ENCODE assay signal across 8 mouse cellular contexts in the genomic region with DNA sequence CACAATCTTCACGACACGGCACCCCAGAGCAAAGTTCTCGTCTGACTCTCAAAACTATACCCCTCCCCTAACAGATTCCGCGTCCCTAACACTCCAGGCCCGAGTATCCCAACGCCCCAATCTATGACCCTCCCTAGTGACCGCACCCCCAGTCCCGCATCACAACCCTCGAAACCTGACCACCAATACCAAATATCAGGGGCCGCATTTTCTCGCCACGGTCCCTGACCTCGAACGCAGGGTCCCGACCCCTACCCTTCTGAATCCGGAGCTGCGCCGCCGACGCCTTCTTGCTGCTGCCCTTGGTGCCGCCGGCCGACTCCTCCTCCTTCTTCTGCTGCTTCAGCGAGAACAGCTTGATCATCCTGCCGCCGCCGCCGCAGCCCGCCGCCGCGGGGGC. TPM values are rescaled to one million over a fixed set of nuclear protein-coding genes. Genes with fewer than 3 reads are reported as not detected.
A peak's percentile ranks its signal among the peaks of the same experiment; 100 is the strongest.
DNase-seq lines count a peak whose midpoint lies in the region; ATAC-seq and TF ChIP-seq lines count a peak whose summit lies in the region.

No protein-coding gene starts in this region.

- TF ChIP-seq CTCF in heart, adult 2 months (IDR thresholded peaks at IDR 0.05) = no peak
- TF ChIP-seq CTCF in spleen, adult 2 months (IDR thresholded peaks at IDR 0.05; ENCODE audit: extremely low read depth, insufficient read depth, insufficient read length, insufficient replicate concordance) = no peak

- peak overlapping the region; percentile 100 for H3K4me3 ChIP-seq in heart, adult 2 months
- peak overlapping the region; percentile 100 for H3K4me3 ChIP-seq in spleen, adult 2 months (ENCODE audit: extremely low read depth, insufficient read depth, insufficient read length)
- H3K4me3 ChIP-seq in hindbrain, embryonic 12.5 days = peak overlapping the region; percentile 78
- H3K4me3 ChIP-seq in midbrain, embryonic 15.5 days = peak overlapping the region; percentile 79

- TF ChIP-seq POLR2A in heart, adult 2 months (IDR thresholded peaks at IDR 0.05; ENCODE audit: insufficient read depth, low read depth, low read length) = no peak
- TF ChIP-seq POLR2A in spleen, adult 2 months (IDR thresholded peaks at IDR 0.05; ENCODE audit: low read depth, low read length) = no peak

- intact Hi-C loops in heart, adult 2 months (cut with DNase I) = loop anchor here (5.0 to 10.0 kb wide), 3 partner anchors 115 to 563 kb away; partner anchors contain the start of genes Rps5, Zfp110 and Zfp606

- 0% methylated on average over 31 of the region's 33 CpGs for WGBS in heart, adult 2 months
- WGBS in spleen, adult 2 months = under 1% methylated on average over 26 of the region's 33 CpGs
- 1% methylated on average over 31 of the region's 33 CpGs for WGBS in hindbrain, embryonic 12.5 days
- whole genome bisulfite sequencing in midbrain, embryonic 15.5 days = under 1% methylated on average over 32 of the region's 33 CpGs

- no peaks in the 10 kb centered on the region for H3K27me3 ChIP-seq in heart, adult 2 months (ENCODE audit: control insufficient read depth, insufficient read depth, low read length)
- H3K27me3 ChIP-seq in spleen, adult 2 months (ENCODE audit: control insufficient read depth, insufficient read depth, low read length) = no peaks in the 10 kb centered on the region
- H3K27me3 ChIP-seq in hindbrain, embryonic 12.5 days = peaks cover 19% of the 10 kb centered on the region
- peaks cover 11% of the 10 kb centered on the region for H3K27me3 ChIP-seq in midbrain, embryonic 15.5 days (replicated peaks)

- peak overlapping the region; percentile 100 for H3K27ac ChIP-seq in heart, adult 2 months
- H3K27ac ChIP-seq in spleen, adult 2 months (ENCODE audit: insufficient read depth, low read length) = peak overlapping the region; percentile 100
- H3K27ac ChIP-seq in hindbrain, embryonic 12.5 days = peak overlapping the region; percentile 100
- peak overlapping the region; percentile 100 for H3K27ac ChIP-seq in midbrain, embryonic 15.5 days

- no peak for ATAC-seq in hindbrain, embryonic 12.5 days (ENCODE audit: low FRiP score)
- ATAC-seq in midbrain, embryonic 15.5 days (replicated peaks) = no peak
- ATAC-seq in megakaryocyte-erythroid progenitor cell, adult 5-6 weeks (replicated peaks; ENCODE audit: low FRiP score, low TSS enrichment, poor library complexity, severe bottlenecking) = no peak

- H3K4me2 ChIP-seq in hindbrain, embryonic 12.5 days (replicated peaks) = peak overlapping the region; percentile 91
- peak overlapping the region; percentile 75 for H3K4me2 ChIP-seq in midbrain, embryonic 15.5 days

- TF ChIP-seq EP300 in heart, adult 2 months (IDR thresholded peaks at IDR 0.05; ENCODE audit: insufficient read depth, low read depth, low read length) = no peak

- H3K79me2 ChIP-seq in heart, adult 2 months (replicated peaks; ENCODE audit: control insufficient read depth, insufficient read depth, low read length) = no peaks in the 10 kb centered on the region

- no peaks in the 10 kb centered on the region for H3K9me3 ChIP-seq in hindbrain, embryonic 12.5 days (replicated peaks)
- H3K9me3 ChIP-seq in midbrain, embryonic 15.5 days = no peaks in the 10 kb centered on the region

- no peaks in the 10 kb centered on the region; the same call in 1 of the 2 replicates for H3K36me3 ChIP-seq in heart, adult 2 months (ENCODE audit: control insufficient read depth, insufficient read depth, low read length)
- peaks cover 8% of the 10 kb centered on the region for H3K36me3 ChIP-seq in spleen, adult 2 months (ENCODE audit: control insufficient read depth, insufficient read depth, low read length)
- peaks cover 26% of the 10 kb centered on the region for H3K36me3 ChIP-seq in hindbrain, embryonic 12.5 days
- peaks cover 17% of the 10 kb centered on the region for H3K36me3 ChIP-seq in midbrain, embryonic 15.5 days (replicated peaks)

- H3K9ac ChIP-seq in heart, adult 2 months (ENCODE audit: low read depth, low read length) = peak overlapping the region; percentile 87
- peak overlapping the region; percentile 98 for H3K9ac ChIP-seq in hindbrain, embryonic 12.5 days
- peak overlapping the region; percentile 99 for H3K9ac ChIP-seq in midbrain, embryonic 15.5 days

- H3K4me1 ChIP-seq in heart, adult 2 months (ENCODE audit: control insufficient read depth, insufficient read depth, low read length) = peaks cover 9% of the 10 kb centered on the region
- peaks cover 14% of the 10 kb centered on the region; the same call in 1 of the 2 replicates for H3K4me1 ChIP-seq in spleen, adult 2 months (ENCODE audit: control insufficient read depth, insufficient read depth, insufficient read length)
- peaks cover 40% of the 10 kb centered on the region for H3K4me1 ChIP-seq in hindbrain, embryonic 12.5 days
- peaks cover 51% of the 10 kb centered on the region for H3K4me1 ChIP-seq in midbrain, embryonic 15.5 days

- DNase-seq in heart, adult 2 months = peak in 1 of 2 experiments; percentile 56
- no peak for DNase-seq in heart, adult 18-20 months
- no peak for DNase-seq in spleen, adult 2 months (ENCODE audit: low read depth in 1 of 2, low spot score in 2 of 2)
- no peak for DNase-seq in spleen, postnatal 10 days (ENCODE audit: low spot score in 2 of 2)
- no peak for DNase-seq in frontal cortex, adult 2 months (ENCODE audit: extremely low spot score in 1 of 2, low spot score in 1 of 2)

RNA-seq across cellular contexts. Expression of gene Ube2m, which starts 0.7 kb away (rescaled TPM):
- 100 to 1,000 TPM; 169 to 201 TPM for total RNA-seq in heart, adult 2 months (2021)
- polyA plus RNA-seq in heart, adult 2 months (2012; rRNA removed) = 242 and 328 TPM in 2 replicates
- total RNA-seq in heart, adult 18-20 months (2021) = 100 to 1,000 TPM; 177 to 187 TPM
- polyA plus RNA-seq in spleen, adult 2 months (2012; rRNA removed) = 62.7 and 90.8 TPM in 2 replicates
- polyA plus RNA-seq in hindbrain, embryonic 12.5 days (2016; fragmentation: Nextera tagmentation; extraction: Ambion mirVana) = 173 and 180 TPM in 2 replicates
- polyA plus RNA-seq in midbrain, embryonic 15.5 days (2015; fragmentation: Nextera tagmentation; extraction: Ambion mirVana) = 141 and 162 TPM in 2 replicates
- 362 and 411 TPM in 2 replicates for polyA plus RNA-seq in frontal cortex, adult 2 months (2012; rRNA removed)
- total RNA-seq in megakaryocyte-erythroid progenitor cell, adult 5-6 weeks (2014; fragmentation: Nextera tagmentation) = 222 and 267 TPM in 2 replicates
- total RNA-seq in megakaryocyte-erythroid progenitor cell, adult 5-6 weeks (2017) = 106 and 110 TPM in 2 replicates

RNA-seq across cellular contexts. Expression of gene Chmp2a, which starts 2.8 kb away (rescaled TPM):
- 100 to 1,000 TPM; 137 to 139 TPM for total RNA-seq in heart, adult 2 months (2021)
- polyA plus RNA-seq in heart, adult 2 months (2012; rRNA removed) = 66.1 and 99.2 TPM in 2 replicates
- 100 to 1,000 TPM; 132 to 164 TPM for total RNA-seq in heart, adult 18-20 months (2021)
- 40.2 and 41.1 TPM in 2 replicates for polyA plus RNA-seq in spleen, adult 2 months (2012; rRNA removed)
- polyA plus RNA-seq in hindbrain, embryonic 12.5 days (2016; fragmentation: Nextera tagmentation; extraction: Ambion mirVana) = 148 and 152 TPM in 2 replicates
- polyA plus RNA-seq in midbrain, embryonic 15.5 days (2015; fragmentation: Nextera tagmentation; extraction: Ambion mirVana) = 188 TPM in 2 replicates
- polyA plus RNA-seq in frontal cortex, adult 2 months (2012; rRNA removed) = 239 and 244 TPM in 2 replicates
- 159 and 192 TPM in 2 replicates for total RNA-seq in megakaryocyte-erythroid progenitor cell, adult 5-6 weeks (2014; fragmentation: Nextera tagmentation)
- 142 and 150 TPM in 2 replicates for total RNA-seq in megakaryocyte-erythroid progenitor cell, adult 5-6 weeks (2017)

RNA-seq across cellular contexts. Expression of gene Mzf1, which starts 17.2 kb away (rescaled TPM):
- total RNA-seq in heart, adult 2 months (2021) = under 1 TPM; 0.45 to 0.50 TPM
- 0.47 and 0.59 TPM in 2 replicates for polyA plus RNA-seq in heart, adult 2 months (2012; rRNA removed)
- total RNA-seq in heart, adult 18-20 months (2021) = under 1 TPM; 0.07 to 0.21 TPM
- 0.76 and 1.1 TPM in 2 replicates for polyA plus RNA-seq in spleen, adult 2 months (2012; rRNA removed)
- 4.9 and 5.7 TPM in 2 replicates for polyA plus RNA-seq in hindbrain, embryonic 12.5 days (2016; fragmentation: Nextera tagmentation; extraction: Ambion mirVana)
- 10.7 and 11.4 TPM in 2 replicates for polyA plus RNA-seq in midbrain, embryonic 15.5 days (2015; fragmentation: Nextera tagmentation; extraction: Ambion mirVana)
- polyA plus RNA-seq in frontal cortex, adult 2 months (2012; rRNA removed) = 15.4 and 16.7 TPM in 2 replicates
- total RNA-seq in megakaryocyte-erythroid progenitor cell, adult 5-6 weeks (2014; fragmentation: Nextera tagmentation) = 0.62 and 3.9 TPM in 2 replicates
- total RNA-seq in megakaryocyte-erythroid progenitor cell, adult 5-6 weeks (2017) = 0.47 and 1.3 TPM in 2 replicates

RNA-seq across cellular contexts. Expression of gene Zbtb45, which starts 27.5 kb away (rescaled TPM):
- 1 to 10 TPM; 6.8 to 9.3 TPM for total RNA-seq in heart, adult 2 months (2021)
- polyA plus RNA-seq in heart, adult 2 months (2012; rRNA removed) = 8.6 and 14.1 TPM in 2 replicates
- 1 to 10 TPM; 7.3 to 7.4 TPM for total RNA-seq in heart, adult 18-20 months (2021)
- 24.5 and 34.5 TPM in 2 replicates for polyA plus RNA-seq in spleen, adult 2 months (2012; rRNA removed)
- polyA plus RNA-seq in hindbrain, embryonic 12.5 days (2016; fragmentation: Nextera tagmentation; extraction: Ambion mirVana) = 32.6 and 35.0 TPM in 2 replicates
- polyA plus RNA-seq in midbrain, embryonic 15.5 days (2015; fragmentation: Nextera tagmentation; extraction: Ambion mirVana) = 45.9 and 46.7 TPM in 2 replicates
- 34.3 and 36.8 TPM in 2 replicates for polyA plus RNA-seq in frontal cortex, adult 2 months (2012; rRNA removed)
- total RNA-seq in megakaryocyte-erythroid progenitor cell, adult 5-6 weeks (2014; fragmentation: Nextera tagmentation) = 14.0 and 30.8 TPM in 2 replicates
- total RNA-seq in megakaryocyte-erythroid progenitor cell, adult 5-6 weeks (2017) = 5.1 and 9.2 TPM in 2 replicates

RNA-seq across cellular contexts. Expression of gene Trim28, which starts 38.5 kb away (rescaled TPM):
- total RNA-seq in heart, adult 2 months (2021) = 10 to 100 TPM; 83.8 to 86.0 TPM
- polyA plus RNA-seq in heart, adult 2 months (2012; rRNA removed) = 139 and 195 TPM in 2 replicates
- 10 to 100 TPM; 93.5 to 96.6 TPM for total RNA-seq in heart, adult 18-20 months (2021)
- polyA plus RNA-seq in spleen, adult 2 months (2012; rRNA removed) = 272 TPM in 2 replicates
- 356 and 380 TPM in 2 replicates for polyA plus RNA-seq in hindbrain, embryonic 12.5 days (2016; fragmentation: Nextera tagmentation; extraction: Ambion mirVana)
- 229 and 258 TPM in 2 replicates for polyA plus RNA-seq in midbrain, embryonic 15.5 days (2015; fragmentation: Nextera tagmentation; extraction: Ambion mirVana)
- polyA plus RNA-seq in frontal cortex, adult 2 months (2012; rRNA removed) = 234 and 279 TPM in 2 replicates
- total RNA-seq in megakaryocyte-erythroid progenitor cell, adult 5-6 weeks (2014; fragmentation: Nextera tagmentation) = 654 and 831 TPM in 2 replicates
- 556 and 566 TPM in 2 replicates for total RNA-seq in megakaryocyte-erythroid progenitor cell, adult 5-6 weeks (2017)
